Mouse (Mus musculus): Measurements from ENCODE around the gene Chst10.

Chst10 gene

DNA sequence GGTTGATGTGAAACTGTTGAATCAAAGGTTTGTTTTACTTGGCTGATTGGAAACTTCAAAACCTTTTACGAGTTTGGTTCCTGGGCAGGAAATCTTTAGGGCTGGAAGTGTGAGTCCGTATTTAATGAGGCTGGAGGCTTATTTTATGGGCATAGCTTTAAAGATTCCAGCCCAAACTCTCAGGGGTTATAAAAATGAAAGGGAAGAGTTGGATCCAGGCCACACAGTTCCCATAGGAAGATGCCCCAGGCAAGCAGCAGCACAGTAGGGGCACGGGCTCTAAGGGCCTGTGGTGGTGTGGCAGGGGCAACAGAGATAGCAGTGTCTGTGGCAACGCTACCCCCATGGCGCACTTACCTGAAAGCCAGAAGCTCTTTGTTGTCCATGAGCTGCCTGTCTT is 31.7 kb downstream of the Chst10 start:
- no peak for DNase-seq (ENCODE audit: low spot score)

- no peak for DNase-seq (ENCODE audit: low spot score)
Measured at GRCm38 (mm10) chr1:38864341-38864740, 33.6 kb downstream of the Chst10 start.

GRCm38 (mm10) chr1:38862213-38862612 is 35.7 kb downstream of the Chst10 start:
- DNase-seq (ENCODE audit: low spot score) = peak; percentile 22

DNA sequence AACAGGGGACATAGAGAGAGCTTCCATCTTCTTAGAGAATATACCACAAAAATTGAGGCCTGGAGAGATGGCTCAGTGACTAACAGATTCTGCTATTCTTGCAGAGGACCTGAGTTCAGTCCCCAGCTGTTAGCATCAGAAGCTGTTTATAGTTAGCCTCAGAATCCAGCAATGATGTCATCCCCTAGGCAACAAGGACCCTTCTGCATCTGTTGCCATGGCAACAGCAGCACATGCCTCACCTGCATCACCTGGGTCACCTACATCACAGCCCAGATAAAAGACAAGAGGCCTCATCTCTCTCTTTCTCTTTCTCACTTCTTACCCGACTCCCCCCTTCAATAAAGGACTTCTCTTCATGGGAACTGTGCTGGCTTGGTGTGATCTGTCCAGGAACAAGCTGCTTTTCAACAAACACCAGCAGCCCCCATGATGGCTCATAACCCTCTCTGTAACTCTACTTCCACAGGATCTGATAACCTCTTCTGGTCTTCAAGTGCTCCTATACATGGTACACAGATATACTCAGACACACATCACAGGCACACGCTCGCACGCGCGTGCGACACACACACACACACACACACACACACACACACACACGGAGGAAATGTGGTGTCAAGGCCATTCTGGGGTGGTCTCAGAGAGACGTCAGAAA is 37.0 kb downstream of the Chst10 start:
- DNase-seq (ENCODE audit: low spot score) = no peak

DNA sequence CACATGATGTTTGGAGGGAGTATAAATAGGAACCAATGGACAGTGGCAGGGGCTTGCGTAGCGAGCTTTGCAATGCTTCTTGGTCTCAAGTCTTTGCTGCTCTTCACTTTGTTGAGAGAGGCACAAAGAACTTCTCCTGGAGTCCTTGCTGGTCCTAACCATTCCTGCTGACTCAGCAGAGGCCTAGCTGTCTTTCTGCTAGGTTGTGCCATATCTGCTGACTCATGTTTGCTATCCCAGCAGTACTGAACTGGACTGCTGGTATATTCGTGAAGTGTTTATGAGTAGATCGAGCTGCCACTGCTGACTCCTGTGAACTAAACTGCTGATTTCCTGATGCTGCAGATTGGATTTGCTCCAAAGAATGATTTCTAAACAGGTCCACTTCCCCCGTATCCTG is 37.8 kb downstream of the Chst10 start:
- DNase-seq (ENCODE audit: low spot score) = no peak

DNA sequence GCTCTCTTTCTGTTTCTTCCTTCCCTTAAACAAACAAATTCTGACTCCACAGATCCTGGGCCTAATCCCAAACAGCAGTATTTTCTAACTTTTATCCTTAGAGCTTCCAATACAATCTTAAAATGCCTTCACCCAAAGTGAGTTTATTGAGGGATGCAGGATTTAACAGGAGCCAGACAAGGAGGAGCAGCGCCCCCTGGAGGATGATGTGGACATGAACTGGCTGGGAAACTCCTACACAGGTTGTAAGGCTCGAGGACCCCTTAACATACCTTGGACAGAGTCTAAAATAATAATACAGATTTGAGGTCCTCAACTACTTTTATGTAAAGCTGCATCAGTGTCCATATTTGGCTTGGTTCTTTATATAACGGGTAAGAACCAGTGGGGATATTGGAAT is 41.8 kb downstream of the Chst10 start:
- DNase-seq (ENCODE audit: low spot score) = peak; percentile 37

DNA sequence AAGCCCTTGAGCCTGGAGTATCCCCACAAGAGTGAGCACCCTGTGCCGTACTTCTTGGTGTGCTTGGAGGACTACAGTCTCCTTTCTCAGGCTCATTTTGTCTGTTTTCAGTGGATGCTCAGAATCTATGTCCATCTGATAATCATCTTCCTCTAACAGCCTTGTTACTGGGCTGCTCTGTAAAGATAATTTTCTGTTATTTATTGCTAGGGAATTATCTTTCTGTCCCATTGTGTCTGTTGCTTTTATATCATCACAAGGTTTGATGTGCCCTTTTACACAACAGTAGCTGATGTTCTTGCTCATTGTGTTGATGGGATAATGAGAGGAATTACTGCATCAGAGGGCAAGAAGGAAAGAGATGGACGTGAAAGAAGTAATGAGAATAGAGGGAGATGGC is 45.7 kb downstream of the Chst10 start:
- DNase-seq (ENCODE audit: low spot score) = no peak

- no peak for DNase-seq (ENCODE audit: low spot score)
Measured at GRCm38 (mm10) chr1:38850650-38851049, 47.3 kb downstream of the Chst10 start.

- no peak for DNase-seq (ENCODE audit: low spot score)
Measured at GRCm38 (mm10) chr1:38848451-38849289, 49.3 kb downstream of the Chst10 start.

- DNase-seq (ENCODE audit: low spot score) = peak; percentile 19
Measured at GRCm38 (mm10) chr1:38847975-38848374, 50.0 kb downstream of the Chst10 start.

DNA sequence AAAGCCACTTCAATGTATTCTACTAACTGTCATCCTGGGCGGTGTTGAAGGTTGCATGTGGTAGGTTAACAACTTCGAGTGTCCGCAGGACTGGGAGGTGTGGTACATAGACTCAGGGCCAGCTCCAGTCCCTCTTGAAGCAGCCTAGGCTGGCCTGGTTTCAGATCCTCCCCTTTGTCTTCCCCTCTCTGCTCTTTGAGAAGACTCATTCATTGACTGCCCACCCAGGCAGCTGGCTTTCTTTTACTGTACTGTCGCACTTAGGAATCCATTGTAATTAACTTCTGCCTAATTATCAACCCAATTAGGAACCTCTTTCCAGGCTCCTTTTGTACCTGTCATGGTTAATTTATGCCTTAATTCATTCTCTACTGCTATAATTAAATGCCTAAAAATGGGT is 54.7 kb downstream of the Chst10 start:
- DNase-seq (ENCODE audit: low spot score) = no peak

DNA sequence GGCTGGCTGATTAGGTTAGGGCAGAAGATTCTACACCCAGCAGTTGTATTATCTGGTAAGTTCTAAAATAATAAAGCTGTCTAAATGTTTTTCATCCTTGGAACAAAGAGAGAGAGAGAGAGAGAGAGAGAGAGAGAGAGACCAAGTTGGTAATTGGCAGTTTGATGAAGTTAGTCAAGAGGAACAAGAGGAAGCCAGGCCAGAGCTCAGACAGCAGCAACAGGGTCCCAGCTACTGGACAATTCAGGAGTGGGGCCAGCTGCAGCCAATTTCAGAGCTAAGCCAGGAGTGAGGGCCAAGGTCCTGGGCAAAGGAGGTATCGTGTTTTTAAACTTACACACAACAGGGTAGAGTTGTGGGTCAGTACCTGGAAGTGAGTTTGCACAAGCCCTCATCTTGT is 55.1 kb downstream of the Chst10 start:
- DNase-seq (ENCODE audit: low spot score) = no peak

DNA sequence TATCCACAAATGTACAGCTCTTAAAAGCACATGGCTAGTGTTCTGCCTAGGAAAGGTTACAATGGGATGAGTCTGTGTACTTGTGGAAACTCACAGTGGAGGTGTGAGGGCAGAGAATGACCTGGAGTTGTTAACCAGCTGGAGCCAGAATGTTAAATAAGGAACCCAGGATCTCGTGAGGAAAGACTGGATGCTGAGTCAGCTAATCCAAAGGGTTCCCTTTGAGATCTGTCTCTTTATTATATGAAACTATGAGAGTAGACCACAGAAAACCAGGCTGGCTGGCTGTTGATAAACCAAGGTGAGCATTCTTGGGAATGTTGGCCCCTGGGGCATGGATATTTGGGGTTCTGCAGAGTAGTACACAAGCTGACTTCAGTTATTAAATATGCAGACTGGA is 58.0 kb downstream of the Chst10 start:
- DNase-seq (ENCODE audit: low spot score) = no peak

DNA sequence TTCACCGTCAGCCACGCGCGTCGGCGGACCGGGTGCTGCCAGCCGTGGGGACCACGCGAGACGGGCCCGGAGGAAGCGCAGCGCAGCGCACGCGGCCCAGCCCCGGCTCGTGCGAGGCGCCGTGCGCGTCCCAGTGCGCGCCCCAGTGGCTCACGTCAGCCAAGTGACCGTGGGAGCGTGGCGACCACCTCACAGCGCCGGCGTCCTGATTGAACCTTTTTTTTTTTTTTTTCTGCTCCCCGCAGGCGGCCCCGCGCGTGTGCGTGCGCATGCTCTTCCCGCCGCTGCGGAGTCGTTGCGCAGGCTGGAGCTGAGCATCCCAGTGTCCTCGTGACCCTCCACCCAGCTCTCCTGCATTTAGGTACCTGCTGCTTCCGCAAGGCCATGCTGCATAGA is 61.5 kb downstream of the Chst10 start, which contains the start of gene Lonrf2:
Lonrf2 (minus strand) TSS at position 235 of the 396 bp plus-strand sequence.
- DNase-seq (ENCODE audit: low spot score) = no peak

DNA sequence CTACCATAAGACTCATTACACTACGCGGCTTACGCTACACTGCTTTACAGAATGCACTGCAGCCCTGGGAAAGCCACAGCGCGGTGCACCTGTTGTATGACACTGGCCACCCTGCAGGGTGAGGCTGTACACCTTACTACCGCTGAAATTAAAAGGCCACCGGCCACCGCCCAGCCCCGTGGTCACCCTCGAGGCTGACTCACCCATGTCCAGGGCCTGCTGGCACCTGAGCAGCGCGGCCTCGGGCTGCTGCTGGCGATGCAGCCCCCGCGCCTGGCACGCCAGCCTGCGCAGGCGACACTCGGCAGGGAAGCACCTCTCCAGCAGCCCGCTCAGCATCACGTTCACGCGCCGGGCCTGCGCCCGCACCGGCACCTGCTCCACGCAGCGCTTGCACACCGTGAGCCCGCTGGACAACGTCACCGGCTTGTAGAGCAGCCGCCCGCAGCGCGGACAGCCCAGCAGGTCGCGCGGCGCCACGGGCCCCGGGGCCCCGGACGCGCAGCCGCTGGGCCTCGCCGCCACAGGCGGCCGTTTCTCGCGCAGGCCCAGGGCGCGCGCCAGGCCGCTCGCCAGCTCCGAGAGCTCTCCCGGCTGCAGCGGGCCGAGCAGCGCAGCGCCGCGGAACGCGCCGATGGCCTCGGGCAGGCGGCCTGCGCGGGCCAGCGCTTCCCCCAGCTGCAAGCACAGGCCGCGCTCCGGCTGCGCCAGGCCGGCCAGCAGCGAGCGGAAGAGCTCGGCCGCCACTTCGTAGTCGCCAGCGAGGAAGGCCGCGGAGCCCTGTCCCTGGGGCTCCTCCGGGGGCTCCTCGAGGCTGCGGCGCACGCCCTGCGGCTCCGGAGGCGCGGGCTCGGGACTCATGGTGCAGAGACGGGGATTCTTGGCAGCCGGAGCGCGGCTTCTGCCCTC is 62.1 kb downstream of the Chst10 start:
- DNase-seq (ENCODE audit: low spot score) = peak; percentile 46

DNA sequence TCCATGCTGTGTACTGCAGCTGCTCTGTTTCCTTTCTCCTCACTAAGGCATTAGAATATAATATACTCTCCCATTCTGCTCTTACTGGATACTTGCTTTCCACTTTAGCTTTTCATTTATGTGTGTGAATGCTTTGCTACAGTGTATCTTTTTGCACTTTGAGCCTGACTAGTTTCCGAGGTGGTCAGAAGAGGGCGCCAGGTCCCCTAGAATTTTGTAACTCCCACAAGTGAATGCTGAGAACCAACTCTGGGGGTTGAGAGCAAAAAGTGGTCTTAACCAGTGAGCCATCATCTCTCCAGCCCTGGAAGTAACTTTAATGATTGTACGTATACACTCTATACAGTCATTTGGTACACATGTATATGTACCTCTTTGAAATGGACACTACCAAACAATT is 63.1 kb downstream of the Chst10 start:
- peak; percentile 8 for DNase-seq (ENCODE audit: low spot score)

DNA sequence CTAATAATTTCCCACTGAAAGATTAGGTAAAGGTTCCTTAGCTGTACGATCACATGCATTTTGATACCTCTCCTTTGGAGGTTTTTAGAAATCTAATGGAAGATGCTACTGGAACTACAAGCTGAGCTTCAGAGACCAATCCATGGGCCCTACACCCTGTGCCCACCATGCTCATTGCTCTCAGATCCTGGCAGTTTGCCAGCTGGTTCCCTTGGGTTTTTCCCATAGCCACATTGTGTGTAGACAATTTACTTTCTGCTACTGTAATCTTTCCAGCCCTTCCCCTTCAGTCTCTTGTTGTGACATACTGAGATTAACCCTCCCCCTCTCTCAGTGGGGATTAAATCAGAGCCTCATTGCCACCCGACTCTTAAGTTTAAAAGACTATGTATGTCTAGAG is 73.0 kb downstream of the Chst10 start:
- DNase-seq (ENCODE audit: low spot score) = no peak

DNA sequence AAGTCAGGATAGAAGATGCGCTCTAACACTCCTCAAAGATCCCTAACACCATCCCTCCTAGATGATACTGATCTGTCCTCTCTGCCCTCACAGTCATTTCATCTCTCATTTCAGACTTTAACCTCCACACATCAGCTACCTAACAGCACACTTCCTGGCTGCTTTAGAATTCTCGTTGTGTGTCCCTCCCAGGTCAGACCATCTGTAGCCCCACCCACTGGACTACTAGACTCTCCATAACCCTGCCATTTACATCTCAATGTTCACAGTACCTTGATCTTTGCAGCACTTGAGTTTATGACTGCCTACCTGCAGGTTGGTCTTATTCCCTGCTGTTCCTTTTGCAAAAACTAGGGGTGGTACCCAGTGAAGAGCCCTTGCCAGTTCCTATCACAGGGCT is 74.1 kb downstream of the Chst10 start:
- no peak for DNase-seq (ENCODE audit: low spot score)

DNA sequence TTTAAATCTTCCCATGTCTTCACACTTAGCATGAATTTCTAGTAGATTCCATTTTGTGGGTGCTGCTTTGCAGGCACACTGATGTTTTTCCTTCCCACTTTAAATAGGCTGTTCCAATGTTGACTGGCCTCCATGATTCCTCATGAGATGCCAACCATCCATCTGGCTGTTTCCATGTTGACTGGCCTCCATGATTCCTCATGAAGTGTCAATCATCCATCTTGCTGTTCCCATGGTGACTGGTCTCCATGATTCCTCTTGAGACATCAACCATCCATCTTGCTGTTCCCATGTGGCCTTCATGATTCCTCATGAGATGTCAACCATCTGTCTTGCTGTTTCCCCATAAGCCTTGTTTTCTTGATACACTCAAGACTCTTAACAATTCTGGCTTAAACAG is 78.3 kb downstream of the Chst10 start:
- DNase-seq (ENCODE audit: low spot score) = no peak

DNA sequence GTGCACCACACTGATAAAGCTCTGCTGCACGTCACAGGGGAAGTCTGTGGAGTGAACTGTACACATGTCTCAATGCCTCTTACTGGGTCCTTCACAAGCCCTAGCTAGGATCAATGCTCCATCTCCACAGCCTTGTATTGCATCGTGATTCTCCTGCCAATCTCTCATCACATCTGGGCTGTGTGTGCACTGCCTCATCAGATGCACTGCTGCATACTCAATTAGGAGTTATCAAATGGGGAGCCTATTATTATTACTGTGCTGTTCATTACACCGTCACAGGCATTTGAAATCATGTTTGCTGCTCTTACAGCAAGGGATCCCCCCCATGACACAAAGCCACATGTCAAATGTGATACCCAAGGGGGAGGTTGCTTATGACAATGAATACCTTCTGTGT is 80.3 kb downstream of the Chst10 start:
- no peak for DNase-seq (ENCODE audit: low spot score)

- DNase-seq (ENCODE audit: low spot score) = no peak
Measured at GRCm38 (mm10) chr1:38817268-38817667, 80.7 kb downstream of the Chst10 start.

- no peak for DNase-seq (ENCODE audit: low spot score)
Measured at GRCm38 (mm10) chr1:38816306-38816705, 81.7 kb downstream of the Chst10 start.
